Mouse (Mus musculus) testis, adult 2 months (tissue): ENCODE data around the gene Mylk. TPM values are rescaled to one million over a fixed set of nuclear protein-coding genes. Genes with fewer than 3 reads are reported as not detected.

Experiments used
- H3K27ac ChIP-seq: fragments of 200-500 bp; 2 replicates; pipeline ENCODE4 v1.5.1; 2012; ENCODE audit warnings: low read depth, low read length; ENCODE audit not compliant: control insufficient read depth, insufficient read depth
- H3K27me3 ChIP-seq: fragments of 200-500 bp; 2 replicates; pipeline ENCODE4 v1.6.1; 2012; ENCODE audit warnings: mild to moderate bottlenecking, low read length, moderate library complexity; ENCODE audit not compliant: control insufficient read depth, insufficient read depth
- H3K36me3 ChIP-seq: fragments of 200-500 bp; 2 replicates; pipeline ENCODE4 v1.6.1; 2012; ENCODE audit warnings: mild to moderate bottlenecking, low read length; ENCODE audit not compliant: control insufficient read depth, insufficient read depth
- H3K4me1 ChIP-seq: fragments of 200-500 bp; 2 replicates; pipeline ENCODE4 v1.6.1; 2012; ENCODE audit warnings: low read length; ENCODE audit not compliant: control insufficient read depth, insufficient read depth
- H3K4me3 ChIP-seq: fragments of 200-500 bp; 2 replicates; pipeline ENCODE4 v1.5.1; 2012; ENCODE audit warnings: low read depth, mild to moderate bottlenecking, low read length, moderate library complexity, mixed read lengths; ENCODE audit not compliant: control insufficient read depth
- CTCF ChIP-seq: fragments of 200-500 bp; IDR thresholded peaks from 2 replicates; pipeline ENCODE4 v1.5.1; 2012; ENCODE audit warnings: low read depth, mild to moderate bottlenecking, inconsistent platforms, low read length, moderate library complexity; ENCODE audit not compliant: control insufficient read depth, insufficient read depth, insufficient replicate concordance
- POLR2A ChIP-seq: fragments of 200-500 bp; IDR thresholded peaks from 2 replicates; pipeline ENCODE4 v1.6.1; 2012; ENCODE audit warnings: low read depth, mild to moderate bottlenecking, inconsistent platforms, low read length, moderate library complexity; ENCODE audit not compliant: control insufficient read depth
- polyA plus RNA-seq: library from polyadenylated mRNA; depleted of rRNA; stranded (reverse); fragments of >200 nt; gene quantifications from 2 replicates; pipeline ENCODE4 v1.2.3, GENCODE M21; 2012

The Mylk gene
- polyA plus RNA-seq, 1 experiment: 25.3 TPM

- no peaks in the 10 kb centered on the region for H3K36me3 ChIP-seq
- H3K27ac ChIP-seq: peak overlapping the region; percentile 9; the same call in 1 of the 2 replicates
- no peaks in the 10 kb centered on the region; the same call in 1 of the 2 replicates for H3K4me1 ChIP-seq
- TF ChIP-seq POLR2A: no peak
- no peak for TF ChIP-seq CTCF
- H3K27me3 ChIP-seq: no peaks in the 10 kb centered on the region
- no peak overlapping the region for H3K4me3 ChIP-seq
These were observed 214.3 kb downstream of the Mylk start for GRCm38 (mm10) chr16:34959261-34959660.

GRCm38 (mm10) chr16:34960243-34960642 lies 215.2 kb downstream of the Mylk start:
- Histone ChIP-seq H3K27me3 (no peaks in the 10 kb centered on the region), H3K4me3 (no peak overlapping the region), H3K27ac (no peak overlapping the region), H3K4me1 (no peaks in the 10 kb centered on the region; the same call in 1 of the 2 replicates), H3K36me3 (no peaks in the 10 kb centered on the region)
- TF ChIP-seq CTCF (no peak), POLR2A (no peak)

GRCm38 (mm10) chr16:34960866-34961582 lies 216.0 kb downstream of the Mylk start:
- Histone ChIP-seq H3K27ac (0 out of 2 replicates have a peak overlapping the region, but pooled peaks have one; percentile 33), H3K36me3 (no peaks in the 10 kb centered on the region), H3K4me1 (no peaks in the 10 kb centered on the region; the same call in 1 of the 2 replicates), H3K27me3 (no peaks in the 10 kb centered on the region), H3K4me3 (no peak overlapping the region)
- TF ChIP-seq POLR2A (no peak), CTCF (no peak)

GRCm38 (mm10) chr16:34962322-34962721 lies 217.3 kb downstream of the Mylk start:
- Histone ChIP-seq H3K36me3 (no peaks in the 10 kb centered on the region), H3K27me3 (no peaks in the 10 kb centered on the region), H3K4me1 (no peaks in the 10 kb centered on the region; the same call in 1 of the 2 replicates), H3K4me3 (no peak overlapping the region), H3K27ac (no peak overlapping the region)
- TF ChIP-seq POLR2A: no peak

- Histone ChIP-seq H3K27ac (no peak overlapping the region), H3K4me3 (no peak overlapping the region), H3K4me1 (no peaks in the 10 kb centered on the region; the same call in 1 of the 2 replicates), H3K27me3 (no peaks in the 10 kb centered on the region), H3K36me3 (no peaks in the 10 kb centered on the region)
- TF ChIP-seq CTCF: no peak
These were observed 218.0 kb downstream of the Mylk start for GRCm38 (mm10) chr16:34963008-34963407.

- TF ChIP-seq CTCF (no peak), POLR2A (no peak)
- no peaks in the 10 kb centered on the region for H3K4me1 ChIP-seq
- H3K4me3 ChIP-seq: no peak overlapping the region
- no peaks in the 10 kb centered on the region for H3K27me3 ChIP-seq
- no peak overlapping the region for H3K27ac ChIP-seq
- H3K36me3 ChIP-seq: no peaks in the 10 kb centered on the region
These were observed 221.6 kb downstream of the Mylk start for GRCm38 (mm10) chr16:34966620-34967081.

GRCm38 (mm10) chr16:34967120-34967800 lies 222.2 kb downstream of the Mylk start:
- Histone ChIP-seq H3K36me3 (no peaks in the 10 kb centered on the region), H3K4me1 (no peaks in the 10 kb centered on the region), H3K4me3 (no peak overlapping the region), H3K27me3 (no peaks in the 10 kb centered on the region), H3K27ac (no peak overlapping the region)
- TF ChIP-seq CTCF (peak; percentile 70; the same call in 1 of the 2 replicates), POLR2A (no peak)
